Mouse (Mus musculus): ENCODE data around the gene Cabp4. TPM values are rescaled to one million over a fixed set of nuclear protein-coding genes. Genes with fewer than 3 reads are reported as not detected.

The Cabp4 gene
- polyA plus RNA-seq, 1 experiment = 0.04 TPM

- H3K36me3 ChIP-seq (ENCODE audit: control insufficient read depth, insufficient read depth) = peaks cover 21% of the 10 kb centered on the region
- H3ac ChIP-seq (ENCODE audit: control insufficient read depth, insufficient read length, low read depth) = peak within 1 kb of the TSS; percentile 86
- H3K79me2 ChIP-seq (ENCODE audit: control insufficient read depth, insufficient read depth) = peaks cover 16% of the 10 kb centered on the region
- H3K27me3 ChIP-seq (ENCODE audit: control insufficient read depth, insufficient read depth, insufficient read length) = no peaks in the 10 kb centered on the region
- TF ChIP-seq MYOD1 (IDR thresholded peaks at IDR 0.05; ENCODE audit: control insufficient read depth, insufficient read length, low read depth) (peak; percentile 64), FOSL1 (IDR thresholded peaks at IDR 0.05; ENCODE audit: insufficient read depth, low read length, poor library complexity, severe bottlenecking) (no peak), CEBPB (IDR thresholded peaks at IDR 0.05; ENCODE audit: low read depth) (peak; percentile 84)
- H3K79me3 ChIP-seq (ENCODE audit: low read depth) = peaks cover 8% of the 10 kb centered on the region
- peak within 1 kb of the TSS; percentile 72 for H3K4me3 ChIP-seq (ENCODE audit: insufficient read depth, poor library complexity, severe bottlenecking)
Measured at GRCm38 (mm10) chr19:4162646-4163542, 19.1 kb upstream of the Cabp4 start, which contains the start of gene Rps6kb2. Gene Rps6kb2 (minus strand): TSS chr19:4163354.

DNA sequence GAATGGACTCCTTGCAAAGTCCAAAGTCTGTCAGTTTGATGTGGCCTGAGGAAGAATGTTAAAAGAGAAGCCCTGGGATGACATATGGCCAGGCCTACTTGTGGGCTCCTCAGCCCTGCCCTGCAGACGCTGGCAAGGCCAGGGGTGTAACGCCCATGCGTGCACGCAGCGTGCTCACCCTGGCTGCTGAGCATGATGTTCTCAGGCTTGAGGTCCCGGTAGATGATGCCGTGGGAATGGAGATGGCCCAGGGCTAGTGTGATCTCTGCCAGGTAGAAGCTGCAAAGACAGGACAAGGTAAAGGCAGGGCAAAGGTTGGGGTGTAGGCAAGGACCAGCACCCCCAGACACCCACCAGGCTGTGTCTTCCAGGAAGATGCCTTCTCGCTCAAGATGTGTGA is 15.2 kb upstream of the Cabp4 start:
- Histone ChIP-seq H3K4me3 (ENCODE audit: insufficient read depth, poor library complexity, severe bottlenecking) (no peak overlapping the region), H3K79me2 (ENCODE audit: control insufficient read depth, insufficient read depth) (peaks cover 16% of the 10 kb centered on the region), H3K27me3 (ENCODE audit: control insufficient read depth, insufficient read depth, insufficient read length) (no peaks in the 10 kb centered on the region), H3K79me3 (ENCODE audit: low read depth) (peaks cover 8% of the 10 kb centered on the region), H3ac (ENCODE audit: control insufficient read depth, insufficient read length, low read depth) (no peak overlapping the region), H3K36me3 (ENCODE audit: control insufficient read depth, insufficient read depth) (peaks cover 28% of the 10 kb centered on the region)
- TF ChIP-seq FOSL1 (IDR thresholded peaks at IDR 0.05; ENCODE audit: insufficient read depth, low read length, poor library complexity, severe bottlenecking) (no peak), MYOD1 (IDR thresholded peaks at IDR 0.05; ENCODE audit: control insufficient read depth, insufficient read length, low read depth) (no peak), MYOG (IDR thresholded peaks at IDR 0.05; ENCODE audit: control insufficient read depth, extremely low read depth, insufficient read length) (no peak), USF1 (IDR thresholded peaks at IDR 0.05; ENCODE audit: low read depth) (no peak), MAX (IDR thresholded peaks at IDR 0.05) (no peak), CEBPB (IDR thresholded peaks at IDR 0.05; ENCODE audit: low read depth) (no peak), CTCF (IDR thresholded peaks at IDR 0.05; ENCODE audit: control insufficient read depth, insufficient read depth, insufficient read length) (no peak)

GRCm38 (mm10) chr19:4156771-4157170 is 12.9 kb upstream of the Cabp4 start:
- H3ac ChIP-seq (ENCODE audit: control insufficient read depth, insufficient read length, low read depth) = no peak overlapping the region
- H3K4me3 ChIP-seq (ENCODE audit: insufficient read depth, poor library complexity, severe bottlenecking) = no peak overlapping the region
- H3K79me2 ChIP-seq (ENCODE audit: control insufficient read depth, insufficient read depth) = peaks cover 4% of the 10 kb centered on the region
- no peak for TF ChIP-seq USF1 (IDR thresholded peaks at IDR 0.05; ENCODE audit: low read depth)
- no peak for TF ChIP-seq CEBPB (IDR thresholded peaks at IDR 0.05; ENCODE audit: low read depth)
- no peak for TF ChIP-seq FOSL1 (IDR thresholded peaks at IDR 0.05; ENCODE audit: insufficient read depth, low read length, poor library complexity, severe bottlenecking)
- TF ChIP-seq CTCF (IDR thresholded peaks at IDR 0.05; ENCODE audit: control insufficient read depth, insufficient read depth, insufficient read length) = no peak
- TF ChIP-seq MYOG (IDR thresholded peaks at IDR 0.05; ENCODE audit: control insufficient read depth, extremely low read depth, insufficient read length) = no peak
- no peak for TF ChIP-seq MYOD1 (IDR thresholded peaks at IDR 0.05; ENCODE audit: control insufficient read depth, insufficient read length, low read depth)
- no peak for TF ChIP-seq MAX (IDR thresholded peaks at IDR 0.05)
- H3K36me3 ChIP-seq (ENCODE audit: control insufficient read depth, insufficient read depth) = peaks cover 37% of the 10 kb centered on the region
- peaks cover 3% of the 10 kb centered on the region for H3K79me3 ChIP-seq (ENCODE audit: low read depth)
- H3K27me3 ChIP-seq (ENCODE audit: control insufficient read depth, insufficient read depth, insufficient read length) = no peaks in the 10 kb centered on the region

- no peak overlapping the region for H3ac ChIP-seq (ENCODE audit: control insufficient read depth, insufficient read length, low read depth)
- no peak overlapping the region for H3K4me3 ChIP-seq (ENCODE audit: insufficient read depth, poor library complexity, severe bottlenecking)
- H3K27me3 ChIP-seq (ENCODE audit: control insufficient read depth, insufficient read depth, insufficient read length) = no peaks in the 10 kb centered on the region
- no peak for TF ChIP-seq FOSL1 (IDR thresholded peaks at IDR 0.05; ENCODE audit: insufficient read depth, low read length, poor library complexity, severe bottlenecking)
- no peak for TF ChIP-seq CTCF (IDR thresholded peaks at IDR 0.05; ENCODE audit: control insufficient read depth, insufficient read depth, insufficient read length)
- TF ChIP-seq CEBPB (IDR thresholded peaks at IDR 0.05; ENCODE audit: low read depth) = no peak
- TF ChIP-seq USF1 (IDR thresholded peaks at IDR 0.05; ENCODE audit: low read depth) = no peak
- TF ChIP-seq MYOD1 (IDR thresholded peaks at IDR 0.05; ENCODE audit: control insufficient read depth, insufficient read length, low read depth) = no peak
- no peak for TF ChIP-seq MYOG (IDR thresholded peaks at IDR 0.05; ENCODE audit: control insufficient read depth, extremely low read depth, insufficient read length)
- TF ChIP-seq MAX (IDR thresholded peaks at IDR 0.05) = no peak
- peaks cover 2% of the 10 kb centered on the region for H3K79me2 ChIP-seq (ENCODE audit: control insufficient read depth, insufficient read depth)
- H3K79me3 ChIP-seq (ENCODE audit: low read depth) = no peaks in the 10 kb centered on the region
- peaks cover 33% of the 10 kb centered on the region for H3K36me3 ChIP-seq (ENCODE audit: control insufficient read depth, insufficient read depth)
Measured at GRCm38 (mm10) chr19:4156073-4156579, 12.3 kb upstream of the Cabp4 start.

GRCm38 (mm10) chr19:4155223-4156072 is 11.6 kb upstream of the Cabp4 start:
- H3K79me2 ChIP-seq (ENCODE audit: control insufficient read depth, insufficient read depth) = peaks cover 8% of the 10 kb centered on the region
- no peak overlapping the region for H3ac ChIP-seq (ENCODE audit: control insufficient read depth, insufficient read length, low read depth)
- H3K79me3 ChIP-seq (ENCODE audit: low read depth) = no peaks in the 10 kb centered on the region
- H3K4me3 ChIP-seq (ENCODE audit: insufficient read depth, poor library complexity, severe bottlenecking) = no peak overlapping the region
- no peak for TF ChIP-seq USF1 (IDR thresholded peaks at IDR 0.05; ENCODE audit: low read depth)
- no peak for TF ChIP-seq CTCF (IDR thresholded peaks at IDR 0.05; ENCODE audit: control insufficient read depth, insufficient read depth, insufficient read length)
- no peak for TF ChIP-seq CEBPB (IDR thresholded peaks at IDR 0.05; ENCODE audit: low read depth)
- no peak for TF ChIP-seq MYOD1 (IDR thresholded peaks at IDR 0.05; ENCODE audit: control insufficient read depth, insufficient read length, low read depth)
- no peak for TF ChIP-seq FOSL1 (IDR thresholded peaks at IDR 0.05; ENCODE audit: insufficient read depth, low read length, poor library complexity, severe bottlenecking)
- TF ChIP-seq MYOG (IDR thresholded peaks at IDR 0.05; ENCODE audit: control insufficient read depth, extremely low read depth, insufficient read length) = no peak
- no peak for TF ChIP-seq MAX (IDR thresholded peaks at IDR 0.05)
- H3K27me3 ChIP-seq (ENCODE audit: control insufficient read depth, insufficient read depth, insufficient read length) = no peaks in the 10 kb centered on the region
- peaks cover 37% of the 10 kb centered on the region for H3K36me3 ChIP-seq (ENCODE audit: control insufficient read depth, insufficient read depth)
